Mouse (Mus musculus) Patski (cell line): Measurements from ENCODE around the gene Vps13d. TPM values are rescaled to one million over a fixed set of nuclear protein-coding genes. Genes with fewer than 3 reads are reported as not detected.

Source experiments
- ATAC-seq: fragments of 100-300 bp; one replicate; pipeline ENCODE4 v1.8.0; 2021
- CTCF ChIA-PET: fragments of 350-600 bp; sonication (Branson Sonifier 250); formaldehyde crosslinking; loops from one replicate; lab custom pipeline; 2022; ENCODE audit warnings: inconsistent platforms; lab: Charles Lee
- POLR2A ChIA-PET: fragments of 350-600 bp; sonication (Branson Sonifier 250); formaldehyde crosslinking; loops from one replicate; lab custom pipeline; 2022; ENCODE audit warnings: antibody characterized with exemption, inconsistent platforms; lab: Charles Lee
- DNase-seq: peaks from one replicate; pipeline ENCODE4 v3.0.0-alpha.2; 2011; ENCODE audit warnings: low read depth, low spot score
- H3K27me3 ChIP-seq: fragments of 371-371 bp; one replicate; pipeline ENCODE4 v1.5.1; 2021
- CTCF ChIP-seq: fragments of 100-300 bp; IDR thresholded peaks from one replicate; pipeline ENCODE4 v1.5.1; 2021
- in situ Hi-C: fragments of 300-500 bp; cut with MboI; formaldehyde crosslinking; loops from 3 replicates; pipeline ENCODE4 v1.11.1; 2018; ENCODE audit warnings: low pct_unique_long_range_greater_than_20kb, mixed read lengths
- polyA plus RNA-seq: library from polyadenylated mRNA; unstranded; gene quantifications from one replicate; pipeline ENCODE4 v1.2.3, GENCODE M21; 2021

Vps13d gene
- polyA plus RNA-seq, 1 experiment from 2014 or later = 36.6 TPM

- no peaks in the 10 kb centered on the region for H3K27me3 ChIP-seq
- ATAC-seq (no peak), DNase-seq (no peak)
- no peak for TF ChIP-seq CTCF
- ChIA-PET POLR2A (interaction anchor here (0.7 kb wide), 1 partner anchor 25 kb away, joined by 3 read pairs; no protein-coding TSS in a partner anchor), CTCF (no interaction called here)
- in situ Hi-C loops = no loop called here
Measured at GRCm38 (mm10) chr4:145067019-145067680, 127.7 kb downstream of the Vps13d start.

GRCm38 (mm10) chr4:145066336-145067018 is 128.3 kb downstream of the Vps13d start:
- ChIA-PET POLR2A (no interaction called here), CTCF (no interaction called here)
- in situ Hi-C loops = no loop called here
- DNase-seq (no peak), ATAC-seq (no peak)
- H3K27me3 ChIP-seq = no peaks in the 10 kb centered on the region
- no peak for TF ChIP-seq CTCF

GRCm38 (mm10) chr4:145058749-145059442 is 135.9 kb downstream of the Vps13d start:
- in situ Hi-C loops = no loop called here
- no peaks in the 10 kb centered on the region for H3K27me3 ChIP-seq
- DNase-seq (no peak), ATAC-seq (no peak)
- ChIA-PET CTCF (interaction anchor here (1.0 kb wide), 1 partner anchor 9 kb away, joined by 3 read pairs; no protein-coding TSS in a partner anchor), POLR2A (no interaction called here)
- no peak for TF ChIP-seq CTCF

- ChIA-PET POLR2A (no interaction called here), CTCF (interaction anchor here (2.2 kb wide), 1 partner anchor 25 kb away, joined by 6 read pairs; no protein-coding TSS in a partner anchor)
- ATAC-seq (no peak), DNase-seq (no peak)
- in situ Hi-C loops = no loop called here
- H3K27me3 ChIP-seq = no peaks in the 10 kb centered on the region
- TF ChIP-seq CTCF = no peak
Measured at GRCm38 (mm10) chr4:145056346-145056745, 138.5 kb downstream of the Vps13d start.

- ChIA-PET POLR2A (interaction anchor here (0.5 kb wide), 1 partner anchor 180 kb away, joined by 3 read pairs; no protein-coding TSS in a partner anchor), CTCF (interaction anchor here (2.2 kb wide), 1 partner anchor 26 kb away, joined by 6 read pairs; no protein-coding TSS in a partner anchor)
- no peaks in the 10 kb centered on the region for H3K27me3 ChIP-seq
- ATAC-seq (no peak), DNase-seq (no peak)
- no peak for TF ChIP-seq CTCF
- in situ Hi-C loops = no loop called here
Measured at GRCm38 (mm10) chr4:145055792-145056191, 139.0 kb downstream of the Vps13d start.

- ChIA-PET CTCF (interaction anchor here (0.8 to 1.2 kb wide), 2 partner anchors 13 to 30 kb away, joined by 3 read pairs; no protein-coding TSS in a partner anchor), POLR2A (no interaction called here)
- ATAC-seq (no peak), DNase-seq (no peak)
- in situ Hi-C loops = no loop called here
- H3K27me3 ChIP-seq = no peaks in the 10 kb centered on the region
- TF ChIP-seq CTCF = no peak
Measured at GRCm38 (mm10) chr4:145054369-145054768, 140.4 kb downstream of the Vps13d start.

GRCm38 (mm10) chr4:145052697-145053096 is 142.1 kb downstream of the Vps13d start:
- ChIA-PET POLR2A (no interaction called here), CTCF (no interaction called here)
- in situ Hi-C loops = no loop called here
- TF ChIP-seq CTCF = no peak
- DNase-seq (no peak), ATAC-seq (no peak)
- H3K27me3 ChIP-seq = no peaks in the 10 kb centered on the region

GRCm38 (mm10) chr4:145052282-145052681 is 142.5 kb downstream of the Vps13d start:
- in situ Hi-C loops = no loop called here
- ATAC-seq (no peak), DNase-seq (no peak)
- POLR2A ChIA-PET = no interaction called here
- CTCF ChIA-PET = no interaction called here
- H3K27me3 ChIP-seq = no peaks in the 10 kb centered on the region
- no peak for TF ChIP-seq CTCF

- TF ChIP-seq CTCF = no peak
- ChIA-PET POLR2A (no interaction called here), CTCF (no interaction called here)
- DNase-seq (no peak), ATAC-seq (no peak)
- in situ Hi-C loops = no loop called here
- no peaks in the 10 kb centered on the region for H3K27me3 ChIP-seq
Measured at GRCm38 (mm10) chr4:145051209-145051969, 143.4 kb downstream of the Vps13d start.
